Mouse (Mus musculus): ENCODE data around the gene Eps15l1.

Eps15l1 gene

GRCm38 (mm10) chr8:72319397-72319796 lies 101.9 kb downstream of the Eps15l1 start:
- WGBS = under 1% methylated on average over 48 of the region's 48 CpGs

- under 1% methylated on average over 46 of the region's 46 CpGs for WGBS
These were observed 102.4 kb downstream of the Eps15l1 start, which contains the start of gene Klf2 for GRCm38 (mm10) chr8:72318801-72319322. Klf2 (plus strand) TSS chr8:72319033.

- WGBS = 69% methylated on average over 5 of the region's 5 CpGs
These were observed 103.4 kb downstream of the Eps15l1 start for GRCm38 (mm10) chr8:72317741-72318301.

GRCm38 (mm10) chr8:72316053-72316695 lies 105.1 kb downstream of the Eps15l1 start:
- 83% methylated on average over 10 of the region's 10 CpGs for WGBS

GRCm38 (mm10) chr8:72312926-72313518 lies 108.2 kb downstream of the Eps15l1 start:
- WGBS = 92% methylated on average over 3 of the region's 3 CpGs

GRCm38 (mm10) chr8:72310849-72311506 lies 110.3 kb downstream of the Eps15l1 start:
- WGBS = 30% methylated on average over 8 of the region's 8 CpGs

GRCm38 (mm10) chr8:72308276-72308675 lies 113.0 kb downstream of the Eps15l1 start:
- 45% methylated on average over 6 of the region's 6 CpGs for WGBS

GRCm38 (mm10) chr8:72306913-72307312 lies 114.3 kb downstream of the Eps15l1 start:
- 92% methylated on average over 5 of the region's 5 CpGs for WGBS

- 84% methylated on average over 16 of the region's 16 CpGs for WGBS
These were observed 115.9 kb downstream of the Eps15l1 start, which contains the start of gene Gm10282 for GRCm38 (mm10) chr8:72305210-72305905. Gm10282 (minus strand) TSS chr8:72305260.

GRCm38 (mm10) chr8:72303633-72304032 lies 117.6 kb downstream of the Eps15l1 start:
- WGBS = 28% methylated on average over 8 of the region's 8 CpGs

- WGBS = 50% methylated on average over 8 of the region's 8 CpGs
These were observed 118.2 kb downstream of the Eps15l1 start for GRCm38 (mm10) chr8:72302986-72303612.

- WGBS = 95% methylated on average over 5 of the region's 5 CpGs
These were observed 119.8 kb downstream of the Eps15l1 start for GRCm38 (mm10) chr8:72301497-72301896.

GRCm38 (mm10) chr8:72300654-72301400 lies 120.4 kb downstream of the Eps15l1 start:
- 80% methylated on average over 9 of the region's 9 CpGs for WGBS

GRCm38 (mm10) chr8:72298928-72299327 lies 122.3 kb downstream of the Eps15l1 start:
- WGBS = 100% methylated on average over 1 of the region's 1 CpGs

GRCm38 (mm10) chr8:72296561-72296960 lies 124.7 kb downstream of the Eps15l1 start:
- whole genome bisulfite sequencing = 95% methylated on average over 8 of the region's 8 CpGs

- WGBS = 5% methylated on average over 8 of the region's 8 CpGs
These were observed 125.6 kb downstream of the Eps15l1 start for GRCm38 (mm10) chr8:72295679-72296078.

GRCm38 (mm10) chr8:72295125-72295524 lies 126.1 kb downstream of the Eps15l1 start:
- WGBS = 57% methylated on average over 3 of the region's 3 CpGs

GRCm38 (mm10) chr8:72291104-72291503 lies 130.2 kb downstream of the Eps15l1 start:
- WGBS = 94% methylated on average over 2 of the region's 2 CpGs
